Mouse (Mus musculus) brain, adult 2 months (tissue): ENCODE measurements around the gene Gm37240.

Experiments
- DNase-seq: peaks from one replicate; pipeline ENCODE4 v3.0.0; 2011; ENCODE audit warnings: low read depth, low spot score

The Gm37240 gene

DNA sequence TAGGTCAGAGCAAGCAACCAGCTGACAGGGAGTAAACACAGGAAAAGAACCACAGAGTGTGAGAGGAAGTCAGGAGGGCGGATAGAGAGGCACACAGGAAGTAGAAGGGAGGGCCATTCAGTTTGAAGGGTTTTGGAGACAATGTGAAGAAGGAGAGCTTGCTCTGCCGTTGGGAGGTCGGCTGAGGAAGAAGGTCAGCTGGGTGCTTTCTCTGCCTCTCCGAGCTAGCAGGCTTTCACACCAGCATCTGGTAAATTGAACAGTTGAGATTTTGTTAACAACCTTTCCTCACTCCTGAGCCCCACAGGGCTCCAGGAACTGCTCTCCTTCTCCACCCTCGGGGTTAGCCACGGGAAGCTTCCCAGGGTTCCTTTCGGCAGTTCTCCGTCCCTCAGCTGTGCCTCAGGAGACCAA lies 692.2 kb downstream of the Gm37240 start:
- peak; percentile 27 for DNase-seq

DNA sequence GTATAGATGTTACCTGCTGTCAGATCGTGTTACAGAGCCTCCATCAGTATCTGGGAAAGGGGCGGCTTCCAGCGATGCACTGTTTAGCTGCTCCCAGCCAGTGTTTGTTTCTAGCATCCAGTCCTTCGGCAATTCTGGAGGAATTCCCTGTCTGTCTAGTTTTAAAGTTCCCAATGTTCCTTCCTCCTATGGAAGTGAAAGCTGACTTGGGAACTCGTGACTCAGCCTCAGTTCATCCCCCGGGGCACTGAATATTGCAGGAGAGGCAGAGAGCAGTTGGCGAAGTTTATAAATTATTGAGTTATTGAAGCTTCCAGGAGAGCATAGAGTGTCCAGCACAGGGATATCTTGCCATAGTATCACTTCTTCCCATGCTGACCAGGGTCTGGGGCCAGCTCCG lies 697.5 kb downstream of the Gm37240 start:
- peak; percentile 62 for DNase-seq

DNA sequence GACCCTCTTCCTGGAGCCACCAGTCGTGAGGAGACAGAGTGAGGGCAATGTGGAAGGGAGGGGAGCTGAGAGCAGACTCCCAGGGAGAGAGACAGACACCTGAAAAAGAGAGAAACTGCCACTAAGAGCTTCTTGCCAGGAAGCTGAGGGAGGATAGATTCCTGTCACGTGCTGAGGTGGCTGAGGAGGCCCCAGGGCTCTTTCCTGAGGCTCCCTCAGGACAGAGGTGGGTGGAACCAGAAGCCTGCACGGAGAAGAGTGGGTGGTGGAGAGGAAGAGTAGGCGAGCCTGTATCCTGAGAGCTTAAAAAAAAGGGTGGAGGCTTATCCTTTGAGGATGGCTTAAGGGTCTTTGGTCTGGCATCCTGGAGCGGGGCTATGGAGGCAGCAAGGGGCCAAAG lies 699.0 kb downstream of the Gm37240 start:
- peak; percentile 81 for DNase-seq

DNA sequence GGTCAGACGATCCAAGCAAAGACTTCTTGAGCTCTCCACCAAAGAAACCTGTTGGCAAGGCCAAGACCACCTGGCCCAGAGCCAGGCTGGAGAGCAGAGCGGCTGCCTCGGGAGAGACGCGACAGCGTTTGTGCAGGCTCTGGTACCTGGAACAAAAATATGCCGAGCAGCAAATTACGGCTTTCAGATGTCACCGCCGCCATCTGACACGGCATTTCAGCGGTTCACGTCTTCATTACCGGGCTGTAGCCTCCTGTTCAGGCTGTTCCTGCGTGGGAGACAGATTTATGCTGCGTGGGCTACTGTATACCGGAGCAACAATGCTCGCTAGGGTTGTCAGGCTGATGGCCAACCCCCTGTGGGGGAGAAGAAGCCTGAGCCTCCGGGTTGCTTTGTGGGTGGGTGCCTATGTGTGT lies 700.6 kb downstream of the Gm37240 start:
- peak; percentile 89 for DNase-seq

DNA sequence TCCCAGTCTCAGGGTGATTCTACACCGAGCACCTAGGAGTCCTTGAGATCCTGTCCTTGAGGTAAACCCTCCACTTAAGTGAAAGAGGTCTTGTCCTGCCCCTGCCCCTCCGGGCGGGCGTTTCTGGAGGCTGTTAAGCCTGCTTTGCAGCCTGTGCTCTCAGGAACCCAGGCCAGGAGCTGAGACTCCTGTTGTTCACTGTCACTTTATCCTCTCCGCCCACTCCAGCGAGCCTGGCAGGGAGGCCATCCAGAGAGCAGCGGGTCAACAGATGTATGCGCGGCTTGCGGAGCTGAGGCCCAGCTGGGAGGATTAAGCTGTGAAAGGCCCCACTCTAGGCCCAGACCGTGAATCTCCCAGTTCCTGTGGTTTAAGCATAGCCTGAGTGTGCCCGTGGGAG lies 701.5 kb downstream of the Gm37240 start:
- DNase-seq, result peak; percentile 30

DNA sequence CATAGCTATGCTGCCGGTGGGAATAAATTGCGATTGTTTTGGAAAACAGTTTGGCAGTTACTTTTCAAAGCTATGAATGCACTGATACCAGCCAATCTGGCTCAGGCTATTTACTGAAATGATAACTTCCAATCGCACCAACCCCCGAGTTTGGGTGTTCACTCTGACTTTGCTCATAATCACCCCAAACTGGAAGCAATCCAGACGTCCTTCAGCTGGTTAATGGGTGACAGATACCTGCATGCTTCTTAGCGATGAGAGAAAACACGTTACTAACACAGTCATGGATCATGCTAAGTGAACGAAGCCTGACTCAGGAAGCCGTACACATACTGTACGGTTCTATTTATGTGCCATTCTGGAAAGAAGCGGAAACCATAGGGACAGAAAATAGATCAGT lies 702.4 kb downstream of the Gm37240 start:
- DNase-seq, result peak; percentile 15

DNA sequence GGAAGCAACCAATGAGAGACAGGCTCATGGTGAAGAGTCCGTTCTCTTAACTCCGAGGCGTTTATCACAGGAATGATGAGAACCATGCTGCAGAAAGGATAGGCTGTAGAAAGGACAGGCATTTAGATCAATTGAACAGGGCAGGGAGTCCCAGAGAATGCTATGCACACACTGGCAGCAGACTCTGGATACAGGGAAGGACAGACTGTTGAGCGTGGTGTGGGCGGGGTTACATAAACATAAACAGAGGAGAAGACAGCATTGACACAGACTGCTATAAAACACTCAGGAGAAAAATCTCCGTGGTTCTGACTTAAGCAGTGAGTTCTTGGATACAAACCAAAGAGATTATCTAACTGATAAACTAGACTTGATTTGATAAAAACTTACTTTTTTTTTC lies 703.2 kb downstream of the Gm37240 start:
- DNase-seq, result peak; percentile 47

DNA sequence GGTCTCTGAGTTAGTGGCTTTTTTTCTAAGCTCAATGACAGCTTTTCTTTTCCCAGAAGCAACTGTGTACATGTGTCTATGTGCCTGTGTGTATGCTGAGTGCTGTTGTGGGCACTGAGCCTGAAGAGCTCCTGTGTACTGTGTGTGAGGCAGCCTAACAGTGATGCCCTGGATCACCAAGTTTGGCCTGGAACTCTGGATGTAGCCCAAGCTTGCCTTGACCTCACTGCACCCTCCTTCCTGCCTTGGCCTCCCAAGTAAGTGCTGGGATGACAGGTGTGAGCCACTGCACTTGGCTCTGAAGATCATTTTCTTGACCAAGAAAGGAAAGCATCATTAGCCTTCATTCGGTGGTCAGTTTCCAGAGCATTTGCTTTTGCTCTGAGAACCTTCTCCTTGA lies 710.6 kb downstream of the Gm37240 start:
- no peak for DNase-seq

DNA sequence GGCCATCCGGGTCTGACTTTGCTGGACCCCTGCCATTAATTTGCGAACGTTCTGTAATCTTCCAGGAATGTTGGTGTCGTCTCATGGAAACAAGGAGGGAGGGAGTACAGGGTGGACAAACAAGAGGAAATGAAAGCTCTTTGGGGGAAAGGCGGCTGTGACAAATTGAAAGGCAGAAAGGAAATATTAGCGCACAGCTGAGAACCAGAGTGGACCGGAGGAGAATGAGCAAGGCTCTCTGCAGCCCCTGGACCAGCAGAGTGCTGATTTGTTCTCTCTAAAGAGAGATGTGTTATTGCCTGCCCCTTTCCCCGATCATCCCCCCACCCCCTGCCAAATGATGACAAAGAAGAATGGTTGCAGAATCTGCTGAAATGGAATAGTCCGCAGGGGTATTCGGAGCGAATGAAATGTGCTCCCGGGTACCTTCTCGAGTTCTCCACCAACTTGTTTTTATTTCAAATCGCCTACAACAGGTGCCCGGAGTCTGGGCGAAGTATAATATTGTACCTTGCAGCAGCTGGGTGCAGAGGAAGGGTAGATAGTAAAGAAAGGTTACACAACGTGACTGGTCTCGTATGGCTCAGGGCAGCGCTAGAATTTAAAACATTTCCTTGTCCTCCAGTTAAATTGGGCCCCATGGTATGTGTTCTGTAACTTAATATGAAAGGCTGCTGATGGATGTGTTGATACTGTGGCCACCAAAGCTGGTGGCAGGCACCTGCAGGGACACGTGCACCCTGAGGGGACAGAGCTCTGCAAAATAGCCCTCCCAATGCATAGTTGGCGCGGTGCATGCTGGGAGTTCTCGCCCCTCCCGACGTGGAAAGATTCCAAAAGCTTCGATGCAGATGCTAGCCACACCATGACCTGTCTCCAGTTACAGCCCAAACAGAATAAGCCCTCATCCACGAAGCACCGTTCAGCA lies 712.5 kb downstream of the Gm37240 start:
- no peak for DNase-seq

DNA sequence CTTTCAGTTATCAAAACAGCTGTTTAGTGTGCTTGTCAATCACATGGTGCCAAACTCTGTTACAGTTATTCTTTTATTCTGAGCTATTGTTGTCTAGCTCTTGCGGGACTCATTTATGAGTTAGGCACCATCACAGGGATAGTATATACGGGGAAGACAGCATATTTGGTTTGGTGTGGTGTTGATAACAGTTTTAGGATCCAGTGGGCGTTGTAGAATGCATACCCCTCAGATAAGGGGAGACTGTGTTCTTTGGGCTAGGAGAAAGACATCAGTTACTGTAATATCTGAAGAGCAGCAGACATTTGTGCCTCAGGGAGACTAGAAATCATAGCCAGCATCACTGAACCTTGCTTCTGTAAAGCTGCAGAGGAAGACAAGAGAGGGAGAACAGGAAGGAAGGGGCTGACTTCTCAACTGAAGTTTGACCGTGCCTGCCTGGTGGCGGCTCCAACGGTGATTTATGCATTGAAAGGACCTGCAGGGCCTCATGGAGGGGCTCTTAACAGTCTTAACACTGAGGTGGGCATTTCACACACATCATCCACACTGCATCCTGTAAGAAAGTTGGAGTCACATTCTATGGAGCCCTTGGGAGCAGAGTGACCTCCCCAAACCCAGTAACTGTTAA lies 713.8 kb downstream of the Gm37240 start:
- DNase-seq, result no peak

DNA sequence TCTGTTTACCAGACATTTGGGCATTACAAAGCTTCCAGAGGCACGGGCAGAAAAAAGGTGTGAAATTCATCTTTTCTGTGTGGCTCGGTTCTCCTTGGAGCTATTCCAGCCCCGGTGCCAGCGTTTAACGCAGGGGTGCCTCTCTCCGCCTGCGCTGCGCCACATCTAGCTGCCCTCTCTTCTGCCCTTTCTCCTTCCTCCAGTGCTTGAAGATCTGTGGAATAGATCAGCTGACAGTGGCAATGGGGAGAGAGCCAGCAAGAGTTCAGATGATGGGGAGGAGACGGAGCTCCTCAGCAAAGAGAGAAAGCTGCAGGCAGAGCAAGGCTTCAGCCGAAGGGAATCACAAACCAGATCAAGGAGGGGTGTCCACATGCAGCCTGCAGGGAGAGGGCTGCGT lies 714.8 kb downstream of the Gm37240 start:
- peak; percentile 71 for DNase-seq

DNA sequence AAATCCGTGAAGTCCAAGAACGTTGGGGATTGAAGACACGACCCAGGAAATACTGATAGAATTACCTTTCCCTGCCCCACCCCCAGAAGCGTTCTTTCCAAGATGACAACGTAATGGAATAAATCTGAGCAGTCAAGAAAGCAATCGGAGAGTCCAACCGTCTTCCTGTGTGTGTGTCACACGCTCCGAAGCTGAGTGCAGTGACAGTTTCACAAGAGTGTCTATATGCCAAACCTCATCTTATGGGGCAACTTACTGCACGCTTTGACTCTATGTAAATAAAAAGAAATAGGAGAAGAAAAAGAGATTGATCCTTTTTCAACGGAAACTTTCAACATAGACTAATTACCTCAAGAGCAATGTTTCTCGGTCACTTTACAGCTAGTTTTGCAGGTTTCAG lies 715.2 kb downstream of the Gm37240 start:
- peak; percentile 24 for DNase-seq

DNA sequence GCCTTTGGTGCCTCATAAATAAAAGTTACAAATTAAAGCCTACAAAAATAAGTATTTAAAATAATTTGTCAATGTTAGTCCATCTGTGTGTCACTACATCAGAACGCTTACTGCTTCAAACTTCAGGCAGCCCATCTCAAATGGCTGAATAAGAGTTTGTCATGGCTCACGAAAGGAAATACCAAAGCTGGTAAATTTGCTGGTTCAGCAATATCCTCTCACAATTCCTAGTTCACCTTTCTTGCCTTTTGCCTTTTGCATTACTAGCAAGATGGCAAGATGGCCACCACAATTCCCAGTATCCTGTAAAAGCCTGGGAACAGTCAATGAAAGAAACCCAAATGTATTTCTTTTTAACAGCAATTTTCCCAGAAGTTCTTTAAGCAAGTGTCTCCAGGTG lies 718.5 kb downstream of the Gm37240 start:
- no peak for DNase-seq

DNA sequence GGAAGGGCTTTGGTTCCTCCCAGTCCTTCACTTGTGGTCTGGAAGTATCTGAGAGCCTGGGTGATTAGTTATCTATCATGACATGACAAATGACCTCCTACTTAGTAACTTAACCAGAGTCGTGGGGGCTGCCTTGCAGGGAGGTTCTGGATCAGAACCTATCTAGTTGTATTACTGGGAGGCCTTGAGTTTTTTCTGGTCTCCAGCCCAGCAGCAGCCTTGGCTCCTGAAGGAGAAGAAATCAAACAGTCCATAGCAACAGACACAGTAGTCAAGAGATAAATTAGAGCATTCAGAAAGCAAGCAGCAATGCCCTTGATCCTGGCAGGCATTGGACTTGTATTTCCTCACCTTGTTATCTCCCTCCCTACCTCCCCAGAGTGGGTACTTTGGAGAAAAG lies 722.4 kb downstream of the Gm37240 start:
- no peak for DNase-seq

DNA sequence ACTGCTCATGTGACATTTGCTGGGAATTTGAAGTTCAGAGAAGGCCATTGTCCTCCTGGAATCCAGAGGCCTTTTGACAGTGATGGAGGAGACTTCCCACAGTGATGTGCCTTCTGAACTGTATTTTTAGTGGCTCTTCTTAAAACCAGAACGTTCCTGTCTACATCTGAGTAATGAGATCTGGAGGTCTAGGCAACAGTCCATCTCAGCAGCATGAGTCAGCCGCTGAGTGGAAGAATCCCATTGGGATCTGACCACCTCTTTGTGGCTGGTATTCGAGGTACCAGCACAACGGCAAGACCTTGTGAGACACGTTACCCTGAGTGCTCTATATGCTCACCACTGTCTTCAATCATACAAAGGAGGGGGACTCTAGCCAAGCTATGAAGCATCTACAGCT lies 723.9 kb downstream of the Gm37240 start:
- peak; percentile 53 for DNase-seq

DNA sequence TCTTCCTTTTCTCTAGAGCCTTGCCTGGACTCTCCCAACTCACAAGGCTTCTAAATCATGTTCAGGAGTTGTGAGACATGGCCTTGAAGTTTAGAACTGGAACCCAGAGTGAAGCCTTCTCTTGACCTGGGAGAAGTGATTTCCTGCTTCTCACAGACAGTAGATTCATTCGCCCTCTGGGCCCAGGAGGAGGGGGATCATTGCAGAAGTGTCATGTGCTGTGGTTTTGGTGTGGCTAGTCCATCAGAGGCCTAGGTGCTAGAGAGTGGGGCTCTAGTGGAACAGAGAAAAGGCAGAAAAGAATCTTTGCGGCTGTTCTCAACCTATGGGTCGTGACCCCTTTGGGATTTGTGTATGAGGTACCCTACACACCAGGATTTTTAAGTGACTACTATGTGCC lies 724.9 kb downstream of the Gm37240 start:
- no peak for DNase-seq

DNA sequence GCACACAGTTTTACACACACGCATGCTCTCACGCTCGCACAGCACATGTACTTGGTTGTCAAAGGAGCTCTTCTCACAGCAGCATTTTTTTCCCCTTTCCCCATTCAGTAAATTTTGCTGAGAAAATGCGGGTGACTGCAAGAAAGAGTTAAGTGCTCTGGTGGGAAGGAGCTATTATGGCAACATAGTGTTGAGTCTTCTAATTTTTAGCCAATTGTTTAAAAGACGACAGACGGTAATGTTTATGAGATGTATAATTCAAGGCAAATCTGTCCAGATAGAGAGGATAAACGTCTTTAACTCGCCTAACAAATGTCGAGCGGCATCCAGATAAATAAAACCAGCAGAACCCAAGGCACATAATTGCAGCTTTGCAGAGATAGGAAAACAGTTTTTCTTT lies 726.5 kb downstream of the Gm37240 start:
- peak; percentile 21 for DNase-seq

DNA sequence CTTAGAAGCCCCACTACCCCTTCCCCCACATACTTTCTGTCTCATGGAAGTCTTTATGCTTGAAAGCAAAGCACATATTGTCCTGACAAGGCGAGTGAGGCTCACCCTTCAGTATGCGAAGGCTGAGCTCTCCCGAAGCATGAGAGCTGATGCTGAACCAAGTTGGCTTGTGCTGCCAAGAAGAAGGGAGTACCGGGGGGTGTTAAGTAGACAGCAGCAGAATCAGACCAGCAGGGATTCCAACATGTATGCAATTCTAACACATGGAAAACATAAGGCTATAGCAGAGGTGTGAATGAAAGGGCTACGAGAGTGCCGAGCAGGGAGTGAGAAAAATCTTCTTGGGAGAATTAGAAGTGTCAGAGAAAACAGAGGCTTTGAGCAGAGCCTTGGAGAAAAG lies 727.7 kb downstream of the Gm37240 start:
- peak; percentile 67 for DNase-seq

DNA sequence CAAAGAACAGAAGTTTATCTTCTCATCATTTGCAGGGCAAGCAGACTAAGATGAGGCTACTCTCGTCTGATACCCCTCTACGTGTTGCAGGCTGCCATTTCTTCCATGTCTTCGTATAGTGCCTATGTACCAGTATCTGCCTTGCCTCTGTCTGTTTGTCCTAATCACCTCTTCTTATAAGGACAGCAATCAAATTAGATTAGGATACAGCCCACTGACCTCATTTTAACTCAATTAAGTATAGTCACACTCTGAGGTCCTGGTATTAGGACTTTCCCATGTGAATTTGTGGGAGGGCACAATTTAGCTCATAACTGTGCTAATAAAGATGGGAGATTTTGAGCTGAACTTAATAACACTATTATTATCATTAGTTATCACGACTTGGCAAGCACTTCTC lies 738.5 kb downstream of the Gm37240 start:
- no peak for DNase-seq

DNA sequence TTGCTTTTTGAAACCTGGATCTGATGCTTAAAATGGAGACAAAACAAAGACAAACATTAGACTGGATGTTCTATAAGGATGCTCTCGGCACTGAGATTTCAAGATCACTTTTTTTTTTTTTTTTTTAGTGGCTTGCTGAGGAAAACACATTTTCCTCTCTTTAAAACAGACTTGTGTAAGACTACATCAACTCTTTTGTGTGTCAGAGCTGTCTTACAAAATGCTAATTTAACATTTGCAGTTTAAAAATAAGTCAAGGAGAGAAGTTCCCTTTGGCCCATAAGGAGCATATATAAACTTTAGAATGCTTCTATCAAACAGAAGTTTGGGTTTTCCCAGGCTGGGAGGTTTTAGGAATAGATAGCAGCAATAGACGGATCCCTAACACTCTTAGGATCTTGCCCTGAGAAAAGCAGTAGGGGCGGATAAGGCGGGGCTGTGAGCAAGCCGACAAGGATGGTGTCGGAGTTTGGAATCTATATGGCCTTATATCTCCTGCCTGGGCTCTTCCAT lies 739.2 kb downstream of the Gm37240 start:
- peak; percentile 51 for DNase-seq

DNA sequence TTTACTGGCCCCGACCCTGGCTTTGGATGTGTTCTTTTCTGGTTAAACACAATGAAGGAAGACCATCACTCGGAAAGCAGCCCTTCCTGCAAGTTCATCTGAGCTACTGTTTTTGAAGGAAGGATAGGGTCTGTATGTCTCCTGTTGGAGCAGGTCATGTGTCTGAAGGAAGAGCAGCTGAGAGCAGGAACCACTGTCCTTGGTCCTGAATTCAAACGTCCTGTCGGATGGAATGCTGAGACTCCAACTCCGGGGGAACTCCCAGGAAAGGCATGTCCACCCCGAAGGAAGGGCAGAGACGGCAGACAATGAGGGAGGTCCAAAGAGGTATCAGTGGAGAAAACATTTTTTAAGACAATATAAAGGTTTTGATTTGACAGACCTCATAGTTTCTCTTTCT lies 741.8 kb downstream of the Gm37240 start:
- DNase-seq, result no peak

DNA sequence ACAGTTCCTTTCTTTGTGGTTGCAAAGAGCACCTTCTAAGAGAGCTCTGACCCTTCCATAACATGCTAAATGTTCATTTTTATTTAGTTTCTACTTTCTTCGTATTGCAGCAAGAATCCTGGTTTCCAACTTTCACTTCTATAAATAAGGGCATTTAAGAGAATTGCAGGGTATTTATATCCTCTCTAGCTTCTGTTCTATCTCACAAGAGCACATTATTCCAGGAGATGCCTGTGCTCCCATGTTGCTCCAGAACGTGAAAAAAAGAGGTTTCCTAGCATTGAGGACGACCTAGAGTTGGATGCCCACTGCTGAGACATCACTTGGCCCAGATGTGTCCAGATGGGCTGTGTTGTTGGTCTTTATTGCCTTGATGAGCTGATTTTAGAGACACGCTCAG lies 742.2 kb downstream of the Gm37240 start:
- peak; percentile 75 for DNase-seq

DNA sequence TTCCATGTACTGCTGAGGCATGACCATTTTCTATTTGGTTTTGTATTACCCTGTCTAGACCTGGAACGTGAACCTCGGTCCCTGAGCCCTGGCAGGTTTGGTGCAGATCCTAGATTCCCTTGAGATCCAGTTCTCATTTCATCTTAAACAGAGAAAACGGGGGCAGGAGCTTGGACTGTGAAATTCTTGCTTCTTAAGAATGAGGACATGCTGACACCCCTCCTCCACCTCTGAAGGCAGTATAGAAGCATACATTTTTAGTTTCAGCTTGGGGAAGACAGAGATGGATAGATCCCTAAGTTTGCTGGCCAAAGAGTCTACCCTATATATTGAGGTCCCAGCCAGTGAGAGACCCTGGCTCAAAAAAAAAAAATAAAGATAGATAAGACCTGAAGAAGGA lies 742.9 kb downstream of the Gm37240 start:
- DNase-seq, result peak; percentile 82
